Mouse (Mus musculus): ENCODE data around the gene Morn3. TPM values are rescaled to one million over a fixed set of nuclear protein-coding genes. Genes with fewer than 3 reads are reported as not detected.

The Morn3 gene
- total and polyA plus RNA-seq, 2 experiments from 2014 or later: 1.1 TPM; not detected in 1

- H3K27ac ChIP-seq (ENCODE audit: low read depth, low read length): peak within 1 kb of the TSS; percentile 90
- no peaks in the 10 kb centered on the region for H3K9me3 ChIP-seq (ENCODE audit: low read length)
- DNase-seq (peak; percentile 96), ATAC-seq (peak; percentile 93)
- no peaks in the 10 kb centered on the region for H3K36me3 ChIP-seq (ENCODE audit: insufficient read depth)
- peak within 1 kb of the TSS; percentile 73 for H3K4me2 ChIP-seq (ENCODE audit: low read depth)
- peak; percentile 44 for TF ChIP-seq CTCF (IDR thresholded peaks at IDR 0.05; ENCODE audit: low read depth)
- H3K4me3 ChIP-seq (ENCODE audit: low read depth, low read length): peak within 1 kb of the TSS; percentile 72
- H3K4me1 ChIP-seq (ENCODE audit: insufficient read depth): peaks cover 9% of the 10 kb centered on the region; the same call in 1 of the 2 replicates
- peak within 1 kb of the TSS; percentile 75 for H3K9ac ChIP-seq
- no peaks in the 10 kb centered on the region for H3K27me3 ChIP-seq (ENCODE audit: insufficient read depth, low read length)
- 2% methylated on average over 85 of the region's 106 CpGs for WGBS
These were observed 31.8 kb downstream of the Morn3 start, which contains the start of gene Orai1 for GRCm38 (mm10) chr5:123014753-123015701. Orai1 (plus strand) TSS chr5:123015074.

- WGBS: 45% methylated on average over 9 of the region's 9 CpGs
- H3K4me2 ChIP-seq (ENCODE audit: low read depth): no peak overlapping the region
- peak; percentile 83 for TF ChIP-seq CTCF (IDR thresholded peaks at IDR 0.05; ENCODE audit: low read depth)
- no peak overlapping the region for H3K4me3 ChIP-seq (ENCODE audit: low read depth, low read length)
- ATAC-seq: peak; percentile 49
- peak overlapping the region; percentile 90; the same call in 1 of the 2 replicates for H3K27ac ChIP-seq (ENCODE audit: low read depth, low read length)
- no peaks in the 10 kb centered on the region for H3K9me3 ChIP-seq (ENCODE audit: low read length)
- peaks cover 9% of the 10 kb centered on the region; the same call in 1 of the 2 replicates for H3K4me1 ChIP-seq (ENCODE audit: insufficient read depth)
- H3K9ac ChIP-seq: no peak overlapping the region
- no peaks in the 10 kb centered on the region for H3K27me3 ChIP-seq (ENCODE audit: insufficient read depth, low read length)
- DNase-seq: peak; percentile 86
- no peaks in the 10 kb centered on the region for H3K36me3 ChIP-seq (ENCODE audit: insufficient read depth)
These were observed 33.1 kb downstream of the Morn3 start for GRCm38 (mm10) chr5:123013599-123014315.

GRCm38 (mm10) chr5:123011705-123012104 lies 35.1 kb downstream of the Morn3 start:
- no peaks in the 10 kb centered on the region for H3K27me3 ChIP-seq (ENCODE audit: insufficient read depth, low read length)
- no peaks in the 10 kb centered on the region for H3K36me3 ChIP-seq (ENCODE audit: insufficient read depth)
- H3K9ac ChIP-seq: no peak overlapping the region
- H3K4me1 ChIP-seq (ENCODE audit: insufficient read depth): peaks cover 9% of the 10 kb centered on the region; the same call in 1 of the 2 replicates
- H3K9me3 ChIP-seq (ENCODE audit: low read length): no peaks in the 10 kb centered on the region
- H3K27ac ChIP-seq (ENCODE audit: low read depth, low read length): no peak overlapping the region
- 90% methylated on average over 9 of the region's 9 CpGs for WGBS
- DNase-seq (no peak), ATAC-seq (no peak)
- TF ChIP-seq CTCF (IDR thresholded peaks at IDR 0.05; ENCODE audit: low read depth): no peak
- H3K4me2 ChIP-seq (ENCODE audit: low read depth): no peak overlapping the region
- H3K4me3 ChIP-seq (ENCODE audit: low read depth, low read length): no peak overlapping the region

- H3K4me3 ChIP-seq (ENCODE audit: low read depth, low read length): no peak overlapping the region
- TF ChIP-seq CTCF (IDR thresholded peaks at IDR 0.05; ENCODE audit: low read depth): peak; percentile 50
- WGBS: 90% methylated on average over 6 of the region's 6 CpGs
- no peak overlapping the region for H3K27ac ChIP-seq (ENCODE audit: low read depth, low read length)
- no peaks in the 10 kb centered on the region for H3K27me3 ChIP-seq (ENCODE audit: insufficient read depth, low read length)
- H3K4me1 ChIP-seq (ENCODE audit: insufficient read depth): peaks cover 11% of the 10 kb centered on the region; the same call in 1 of the 2 replicates
- ATAC-seq: no peak
- no peaks in the 10 kb centered on the region for H3K9me3 ChIP-seq (ENCODE audit: low read length)
- no peaks in the 10 kb centered on the region for H3K36me3 ChIP-seq (ENCODE audit: insufficient read depth)
- no peak overlapping the region for H3K4me2 ChIP-seq (ENCODE audit: low read depth)
- DNase-seq: no peak
- no peak overlapping the region for H3K9ac ChIP-seq
These were observed 36.0 kb downstream of the Morn3 start for GRCm38 (mm10) chr5:123010806-123011205.

GRCm38 (mm10) chr5:123009873-123010272 lies 36.9 kb downstream of the Morn3 start:
- ATAC-seq: no peak
- H3K4me2 ChIP-seq (ENCODE audit: low read depth): no peak overlapping the region
- no peaks in the 10 kb centered on the region for H3K27me3 ChIP-seq (ENCODE audit: insufficient read depth, low read length)
- no peak overlapping the region for H3K27ac ChIP-seq (ENCODE audit: low read depth, low read length)
- peak; percentile 43 for DNase-seq
- H3K9ac ChIP-seq: no peak overlapping the region
- no peak overlapping the region for H3K4me3 ChIP-seq (ENCODE audit: low read depth, low read length)
- no peak for TF ChIP-seq CTCF (IDR thresholded peaks at IDR 0.05; ENCODE audit: low read depth)
- H3K36me3 ChIP-seq (ENCODE audit: insufficient read depth): no peaks in the 10 kb centered on the region
- WGBS: 39% methylated on average over 11 of the region's 11 CpGs
- no peaks in the 10 kb centered on the region for H3K9me3 ChIP-seq (ENCODE audit: low read length)
- peaks cover 10% of the 10 kb centered on the region; the same call in 1 of the 2 replicates for H3K4me1 ChIP-seq (ENCODE audit: insufficient read depth)

- Histone ChIP-seq H3K27me3 (ENCODE audit: insufficient read depth, low read length) (no peaks in the 10 kb centered on the region), H3K36me3 (ENCODE audit: insufficient read depth) (no peaks in the 10 kb centered on the region), H3K4me2 (ENCODE audit: low read depth) (no peak overlapping the region), H3K9ac (no peak overlapping the region), H3K4me3 (ENCODE audit: low read depth, low read length) (no peak overlapping the region), H3K9me3 (ENCODE audit: low read length) (no peaks in the 10 kb centered on the region), H3K27ac (ENCODE audit: low read depth, low read length) (peak overlapping the region; percentile 30; the same call in 1 of the 2 replicates), H3K4me1 (ENCODE audit: insufficient read depth) (0 out of 2 replicates have a peak, but pooled peaks cover 5% of the 10 kb centered on the region)
- no peak for ATAC-seq
- WGBS: 51% methylated on average over 7 of the region's 7 CpGs
- no peak for TF ChIP-seq CTCF (IDR thresholded peaks at IDR 0.05; ENCODE audit: low read depth)
- peak; percentile 60 for DNase-seq
These were observed 37.8 kb downstream of the Morn3 start for GRCm38 (mm10) chr5:123008877-123009493.
